Mouse (Mus musculus) spleen, postnatal 10 days (tissue): Measurements from ENCODE around the gene Angptl1.

Source experiments
- DNase-seq, 2 experiments: peaks; one replicate each; pipeline ENCODE4 v3.0.0; 2021 to 2022; ENCODE audit warnings: low spot score in 2 of 2

Angptl1 gene

GRCm38 (mm10) chr1:156870616-156871015, 32.3 kb downstream of the Angptl1 start:
- DNase-seq = no peak

GRCm38 (mm10) chr1:156884782-156885181, 46.4 kb downstream of the Angptl1 start:
- no peak for DNase-seq

- DNase-seq = no peak
These were observed 47.5 kb downstream of the Angptl1 start for GRCm38 (mm10) chr1:156885879-156886278.

- no peak for DNase-seq
These were observed 50.5 kb downstream of the Angptl1 start for GRCm38 (mm10) chr1:156888830-156889229.

GRCm38 (mm10) chr1:156891561-156891960, 53.2 kb downstream of the Angptl1 start:
- DNase-seq = no peak

- DNase-seq = no peak
These were observed 63.3 kb downstream of the Angptl1 start for GRCm38 (mm10) chr1:156901689-156902088.

- no peak for DNase-seq
These were observed 65.5 kb downstream of the Angptl1 start for GRCm38 (mm10) chr1:156903899-156904298.

GRCm38 (mm10) chr1:156905660-156906059, 67.3 kb downstream of the Angptl1 start:
- DNase-seq = no peak

- no peak for DNase-seq
These were observed 70.9 kb downstream of the Angptl1 start for GRCm38 (mm10) chr1:156909265-156909664.

GRCm38 (mm10) chr1:156909866-156910265, 71.5 kb downstream of the Angptl1 start:
- DNase-seq = no peak
